Mouse (Mus musculus): ENCODE measurements around the gene Kansl3. TPM values are rescaled to one million over a fixed set of nuclear protein-coding genes. Genes with fewer than 3 reads are reported as not detected.
A peak's percentile ranks its signal among the peaks of the same experiment; 100 is the strongest.

Kansl3 gene
- polyA plus RNA-seq, 1 experiment from 2014 or later = 10.9 TPM

DNA sequence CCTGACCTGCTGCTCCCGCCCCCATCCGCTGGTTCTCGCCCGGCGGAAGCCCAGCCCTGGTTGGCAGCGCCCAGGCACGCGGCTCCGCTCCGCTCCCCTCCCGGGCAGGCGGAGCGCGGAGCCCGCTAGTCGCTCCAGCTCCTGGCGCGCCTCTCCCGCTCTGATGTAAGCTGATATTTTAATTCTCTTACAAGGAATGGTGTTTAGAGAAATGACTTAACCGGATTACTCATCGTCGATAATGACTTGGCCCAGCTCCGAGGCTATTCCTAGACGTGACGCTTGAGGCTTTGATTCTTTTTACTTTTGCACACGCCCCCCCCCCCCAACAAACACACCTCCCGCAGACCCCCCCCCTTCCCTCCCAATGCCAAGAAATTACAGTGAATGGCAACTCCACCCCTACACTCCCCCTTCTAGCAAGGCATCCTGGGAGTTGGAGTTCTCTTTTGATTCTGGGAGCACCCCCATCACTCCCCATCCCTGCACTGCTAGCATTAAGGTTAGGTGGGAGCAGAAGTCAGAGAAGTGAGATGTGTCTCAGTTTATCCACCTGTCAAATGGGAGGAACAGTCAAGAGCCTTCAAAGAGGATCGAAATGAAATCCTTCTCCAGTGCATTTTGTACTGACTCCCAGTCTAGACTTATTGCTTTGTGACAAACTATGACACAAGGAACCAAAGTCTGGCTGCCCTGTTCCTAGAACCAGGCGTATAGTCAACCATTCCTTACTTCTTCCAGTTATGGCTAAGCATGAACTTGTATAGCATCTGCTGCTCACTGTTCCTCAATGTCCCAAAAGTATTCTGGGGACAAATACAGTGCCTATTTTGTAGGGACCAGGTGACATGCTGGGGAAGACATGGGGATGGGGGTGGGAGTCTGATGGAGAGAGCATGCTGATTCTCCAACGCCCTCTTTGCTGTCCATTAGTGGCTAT, 65.3 kb downstream of the Kansl3 start:
- no peak for ATAC-seq (ENCODE audit: low read depth)
- peak overlapping the region; percentile 60 for H3K4me2 ChIP-seq
- WGBS (ENCODE audit: insufficient replicate concordance) = 6% methylated on average over 30 of the region's 30 CpGs
- H3K27me3 ChIP-seq = peaks cover 79% of the 10 kb centered on the region
- no peaks in the 10 kb centered on the region for H3K9me3 ChIP-seq (replicated peaks)
- H3K36me3 ChIP-seq = no peaks in the 10 kb centered on the region
- H3K4me1 ChIP-seq (replicated peaks) = peaks cover 9% of the 10 kb centered on the region
- no peak overlapping the region for H3K27ac ChIP-seq
- H3K9ac ChIP-seq = peak overlapping the region; percentile 26; the same call in 1 of the 2 replicates
- no peak for DNase-seq
- H3K4me3 ChIP-seq (replicated peaks) = peak overlapping the region; percentile 32

GRCm38 (mm10) chr1:36302957-36303356, 66.0 kb downstream of the Kansl3 start:
- peaks cover 4% of the 10 kb centered on the region; the same call in 1 of the 2 replicates for H3K4me1 ChIP-seq (replicated peaks)
- no peaks in the 10 kb centered on the region for H3K36me3 ChIP-seq
- 12% methylated on average over 9 of the region's 9 CpGs for WGBS (ENCODE audit: insufficient replicate concordance)
- H3K4me2 ChIP-seq = peak overlapping the region; percentile 60
- no peak overlapping the region for H3K27ac ChIP-seq
- peak overlapping the region; percentile 32 for H3K4me3 ChIP-seq (replicated peaks)
- no peaks in the 10 kb centered on the region for H3K9me3 ChIP-seq (replicated peaks)
- no peak for ATAC-seq (ENCODE audit: low read depth)
- DNase-seq = no peak
- H3K27me3 ChIP-seq = peaks cover 82% of the 10 kb centered on the region
- H3K9ac ChIP-seq = peak overlapping the region; percentile 26; the same call in 1 of the 2 replicates

DNA sequence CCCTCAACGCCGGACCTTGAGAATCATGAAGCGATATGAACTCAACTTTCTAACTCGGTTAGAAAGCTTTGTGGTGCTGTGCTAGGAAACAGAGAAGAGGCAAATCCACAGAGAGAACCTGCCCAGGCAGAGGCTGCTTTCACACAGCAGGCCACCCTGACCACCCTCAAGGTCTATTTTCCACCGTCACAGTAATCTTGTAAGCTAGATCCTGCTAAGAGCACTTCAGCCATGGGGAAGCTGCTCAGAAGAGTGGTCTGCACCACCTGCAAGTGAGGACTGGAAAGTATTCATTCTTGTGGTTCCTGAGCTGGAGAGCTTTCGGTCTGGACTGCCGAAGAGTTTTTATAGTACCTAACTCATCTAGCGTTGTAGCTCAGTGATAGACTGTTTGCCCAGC, 66.7 kb downstream of the Kansl3 start:
- H3K27ac ChIP-seq = no peak overlapping the region
- DNase-seq (no peak), ATAC-seq (ENCODE audit: low read depth) (no peak)
- H3K4me1 ChIP-seq (replicated peaks) = peaks cover 4% of the 10 kb centered on the region; the same call in 1 of the 2 replicates
- H3K4me2 ChIP-seq = no peak overlapping the region
- H3K4me3 ChIP-seq (replicated peaks) = no peak overlapping the region
- peaks cover 89% of the 10 kb centered on the region for H3K27me3 ChIP-seq
- 62% methylated on average over 8 of the region's 8 CpGs for WGBS (ENCODE audit: insufficient replicate concordance)
- H3K9me3 ChIP-seq (replicated peaks) = no peaks in the 10 kb centered on the region
- no peaks in the 10 kb centered on the region for H3K36me3 ChIP-seq
- no peak overlapping the region for H3K9ac ChIP-seq

DNA sequence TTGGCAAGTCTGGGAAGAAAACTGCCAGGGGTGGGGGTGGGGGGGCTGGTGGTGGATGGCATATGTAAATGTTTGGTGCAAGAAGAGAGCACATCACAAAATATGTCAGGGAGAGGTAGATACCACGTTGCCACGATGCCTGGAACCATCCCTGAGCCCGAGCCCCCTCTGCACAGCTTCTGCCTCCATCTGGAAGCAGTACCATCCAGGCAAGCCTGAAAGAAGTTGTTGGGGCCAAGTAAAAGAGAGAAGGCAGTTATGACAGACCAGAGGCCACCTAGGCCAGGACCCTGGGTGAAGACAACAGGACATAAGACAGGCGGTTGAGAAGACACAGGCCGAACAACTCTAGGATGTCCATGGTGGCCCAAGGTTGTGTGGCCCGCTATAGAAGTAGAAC, 68.5 kb downstream of the Kansl3 start:
- Histone ChIP-seq H3K4me3 (replicated peaks) (no peak overlapping the region), H3K27me3 (peaks cover 96% of the 10 kb centered on the region), H3K27ac (no peak overlapping the region), H3K4me2 (no peak overlapping the region), H3K9me3 (replicated peaks) (no peaks in the 10 kb centered on the region), H3K9ac (no peak overlapping the region), H3K4me1 (replicated peaks) (peaks cover 4% of the 10 kb centered on the region; the same call in 1 of the 2 replicates), H3K36me3 (no peaks in the 10 kb centered on the region)
- WGBS (ENCODE audit: insufficient replicate concordance) = 66% methylated on average over 6 of the region's 6 CpGs
- no peak for ATAC-seq (ENCODE audit: low read depth)
- no peak for DNase-seq

DNA sequence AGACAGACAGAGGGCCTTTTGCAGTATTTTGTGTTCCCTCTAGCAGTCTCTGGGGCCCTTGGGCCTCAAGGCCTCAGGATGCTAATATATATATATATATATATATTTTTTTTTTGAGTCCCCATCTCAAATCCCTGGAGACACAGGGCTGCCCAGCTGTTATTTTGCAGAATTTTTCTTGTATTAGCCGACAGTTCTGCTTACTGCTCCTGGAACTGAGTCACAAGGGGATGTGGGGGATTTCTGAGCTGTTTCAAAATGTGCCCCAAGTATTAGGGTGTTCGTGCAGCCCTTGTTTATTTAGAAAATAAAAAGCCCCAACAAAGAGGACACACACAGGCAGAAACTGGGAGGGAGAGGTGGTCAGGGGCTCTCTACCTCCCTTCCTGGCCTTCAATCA, 69.3 kb downstream of the Kansl3 start:
- DNase-seq = no peak
- no peak overlapping the region for H3K4me3 ChIP-seq (replicated peaks)
- ATAC-seq (ENCODE audit: low read depth) = no peak
- no peak overlapping the region for H3K9ac ChIP-seq
- H3K36me3 ChIP-seq = no peaks in the 10 kb centered on the region
- H3K4me2 ChIP-seq = no peak overlapping the region
- peaks cover 4% of the 10 kb centered on the region; the same call in 1 of the 2 replicates for H3K4me1 ChIP-seq (replicated peaks)
- peaks cover 90% of the 10 kb centered on the region for H3K27me3 ChIP-seq
- H3K27ac ChIP-seq = no peak overlapping the region
- WGBS (ENCODE audit: insufficient replicate concordance) = 42% methylated on average over 2 of the region's 2 CpGs
- H3K9me3 ChIP-seq (replicated peaks) = no peaks in the 10 kb centered on the region

GRCm38 (mm10) chr1:36299126-36299525, 69.9 kb downstream of the Kansl3 start:
- no peak overlapping the region for H3K4me2 ChIP-seq
- H3K36me3 ChIP-seq = no peaks in the 10 kb centered on the region
- H3K4me1 ChIP-seq (replicated peaks) = peaks cover 4% of the 10 kb centered on the region; the same call in 1 of the 2 replicates
- no peak overlapping the region for H3K27ac ChIP-seq
- no peak overlapping the region for H3K9ac ChIP-seq
- DNase-seq = no peak
- H3K4me3 ChIP-seq (replicated peaks) = no peak overlapping the region
- peaks cover 84% of the 10 kb centered on the region for H3K27me3 ChIP-seq
- H3K9me3 ChIP-seq (replicated peaks) = no peaks in the 10 kb centered on the region
- whole genome bisulfite sequencing (ENCODE audit: insufficient replicate concordance) = 22% methylated on average over 13 of the region's 13 CpGs
- no peak for ATAC-seq (ENCODE audit: low read depth)

GRCm38 (mm10) chr1:36298107-36298506, 70.9 kb downstream of the Kansl3 start:
- WGBS (ENCODE audit: insufficient replicate concordance) = 49% methylated on average over 4 of the region's 4 CpGs
- Histone ChIP-seq H3K27me3 (peaks cover 77% of the 10 kb centered on the region), H3K36me3 (no peaks in the 10 kb centered on the region), H3K4me1 (replicated peaks) (peaks cover under 1% of the 10 kb centered on the region; the same call in 1 of the 2 replicates), H3K4me2 (no peak overlapping the region), H3K4me3 (replicated peaks) (no peak overlapping the region), H3K9me3 (replicated peaks) (no peaks in the 10 kb centered on the region), H3K9ac (no peak overlapping the region), H3K27ac (no peak overlapping the region)
- DNase-seq (no peak), ATAC-seq (ENCODE audit: low read depth) (no peak)

- Histone ChIP-seq H3K9me3 (replicated peaks) (no peaks in the 10 kb centered on the region), H3K27ac (no peak overlapping the region), H3K4me1 (replicated peaks) (no peaks in the 10 kb centered on the region), H3K4me3 (replicated peaks) (no peak overlapping the region), H3K9ac (no peak overlapping the region), H3K27me3 (peaks cover 63% of the 10 kb centered on the region), H3K36me3 (no peaks in the 10 kb centered on the region), H3K4me2 (no peak overlapping the region)
- ATAC-seq (ENCODE audit: low read depth) = no peak
- no peak for DNase-seq
- WGBS (ENCODE audit: insufficient replicate concordance) = 11% methylated on average over 9 of the region's 9 CpGs
These were observed 72.4 kb downstream of the Kansl3 start for GRCm38 (mm10) chr1:36296466-36297149.

DNA sequence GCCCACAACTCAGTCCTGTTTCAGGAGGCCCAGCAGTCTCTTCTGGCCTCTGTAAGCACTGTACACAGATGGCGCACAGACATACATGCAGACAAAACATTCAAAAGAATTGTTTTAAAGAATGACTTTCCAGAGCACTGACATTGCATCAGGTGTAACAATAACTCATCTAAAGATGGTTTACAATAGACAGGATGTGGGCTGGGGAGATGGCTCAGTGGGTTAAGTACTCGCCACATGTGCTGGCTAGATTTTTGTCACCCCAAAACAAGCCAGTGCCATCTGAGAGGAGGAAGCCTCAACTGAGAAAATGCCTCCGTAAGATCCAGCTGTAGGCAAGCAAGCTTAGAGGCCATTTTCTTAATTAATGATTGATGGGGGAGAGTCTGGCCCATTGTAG, 74.6 kb downstream of the Kansl3 start:
- Histone ChIP-seq H3K9me3 (replicated peaks) (no peaks in the 10 kb centered on the region), H3K4me3 (replicated peaks) (no peak overlapping the region), H3K9ac (no peak overlapping the region), H3K27ac (no peak overlapping the region), H3K4me1 (replicated peaks) (no peaks in the 10 kb centered on the region), H3K27me3 (peaks cover 41% of the 10 kb centered on the region), H3K4me2 (no peak overlapping the region), H3K36me3 (no peaks in the 10 kb centered on the region)
- WGBS (ENCODE audit: insufficient replicate concordance) = 53% methylated on average over 3 of the region's 3 CpGs
- no peak for DNase-seq
- ATAC-seq (ENCODE audit: low read depth) = no peak

DNA sequence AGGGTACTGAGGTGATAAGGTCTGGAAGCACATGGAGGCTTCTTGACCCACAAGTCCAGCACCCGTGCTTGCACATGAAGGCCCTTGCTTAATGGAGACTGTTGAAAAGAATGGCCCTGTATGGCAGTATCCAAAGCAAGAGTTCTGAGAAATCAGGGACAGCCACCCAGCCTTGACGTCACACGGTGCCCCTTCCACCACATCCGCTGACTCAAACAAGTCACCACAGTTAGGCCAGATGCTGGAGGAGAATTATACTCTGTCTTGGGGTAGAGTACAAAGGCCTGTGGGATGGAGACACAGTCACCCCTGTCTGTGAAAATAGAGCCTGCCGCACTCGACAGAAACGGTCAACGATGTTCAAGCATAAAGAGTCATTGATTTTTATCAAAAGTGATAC, 75.5 kb downstream of the Kansl3 start:
- DNase-seq (no peak), ATAC-seq (ENCODE audit: low read depth) (no peak)
- Histone ChIP-seq H3K27ac (no peak overlapping the region), H3K4me1 (replicated peaks) (no peaks in the 10 kb centered on the region), H3K9me3 (replicated peaks) (no peaks in the 10 kb centered on the region), H3K4me2 (no peak overlapping the region), H3K4me3 (replicated peaks) (no peak overlapping the region), H3K9ac (no peak overlapping the region), H3K36me3 (no peaks in the 10 kb centered on the region), H3K27me3 (peaks cover 31% of the 10 kb centered on the region)
- 83% methylated on average over 8 of the region's 8 CpGs for WGBS (ENCODE audit: insufficient replicate concordance)
